Mouse (Mus musculus) liver, embryonic 11.5 days (tissue): ENCODE measurements around the gene Ugt1a1. TPM values are rescaled to one million over a fixed set of nuclear protein-coding genes. Genes with fewer than 3 reads are reported as not detected.
A peak's percentile ranks its signal among the peaks of the same experiment; 100 is the strongest.

ENCODE experiments used
- ATAC-seq: fragments of 200-750 bp; cut with Nextera tagmentation; replicated peaks from 2 replicates; pipeline ENCODE4 v1.8.0; 2017; ENCODE audit warnings: moderate number of reproducible peaks, mild to moderate bottlenecking, moderate TSS enrichment, moderate library complexity; ENCODE audit not compliant: low FRiP score
- DNase-seq: peaks from one replicate; pipeline ENCODE4 v3.0.0-alpha.2; 2017; ENCODE audit warnings: low spot score
- H3K27ac ChIP-seq: fragments of 300-500 bp; sonication (generic); 2 replicates; pipeline ENCODE4 v1.5.1; 2014; ENCODE audit warnings: mild to moderate bottlenecking, low read depth, low read length, control low read depth
- H3K27me3 ChIP-seq: fragments of 300-500 bp; sonication (generic); replicated peaks from 2 replicates; pipeline ENCODE4 v1.6.1; 2014; ENCODE audit warnings: low read length, mixed read lengths; ENCODE audit not compliant: control insufficient read depth, insufficient read depth
- H3K36me3 ChIP-seq: fragments of 300-500 bp; sonication (generic); 2 replicates; pipeline ENCODE4 v1.6.1; 2014; ENCODE audit warnings: mild to moderate bottlenecking, low read length, moderate library complexity, mixed read lengths; ENCODE audit not compliant: control insufficient read depth, insufficient read depth
- H3K4me1 ChIP-seq: fragments of 300-500 bp; sonication (generic); replicated peaks from 2 replicates; pipeline ENCODE4 v1.6.1; 2014; ENCODE audit warnings: low read length, mixed read lengths; ENCODE audit not compliant: control insufficient read depth, insufficient read depth
- H3K4me2 ChIP-seq: fragments of 300-500 bp; sonication (generic); 2 replicates; pipeline ENCODE4 v1.6.1; 2014; ENCODE audit warnings: mild to moderate bottlenecking, control low read depth, moderate library complexity
- H3K4me3 ChIP-seq: fragments of 300-500 bp; sonication (generic); 2 replicates; pipeline ENCODE4 v1.5.1; 2014; ENCODE audit warnings: low read depth, low read length, control low read depth
- H3K9ac ChIP-seq: fragments of 300-500 bp; sonication (generic); 2 replicates; pipeline ENCODE4 v1.6.1; 2014; ENCODE audit warnings: low read depth, low read length, control low read depth
- H3K9me3 ChIP-seq: fragments of 300-500 bp; sonication (generic); 2 replicates; pipeline ENCODE4 v1.6.1; 2016; ENCODE audit warnings: low read length, inconsistent platforms, mixed read lengths; ENCODE audit not compliant: control insufficient read depth
- whole genome bisulfite sequencing: fragments of 180-500 bp; shearing (Covaris S2); extraction: QIAGEN DNeasy Blood & Tissue Kit; methylation state at CpG from one replicate; pipeline ENCODE4 v1.1.7; 2014; 5-methylcytosine and 5-hydroxymethylcytosine counted together
- polyA plus RNA-seq: library from polyadenylated mRNA; unstranded; fragments of >200 nt; fragmentation: Nextera tagmentation; extraction: Ambion mirVana; gene quantifications from 2 replicates; pipeline ENCODE4 v1.2.1, GENCODE M21; 2014

Ugt1a1 gene
- polyA plus RNA-seq, 1 experiment from 2014 or later = not detected

GRCm38 (mm10) chr1:88256886-88257663 lies 45.3 kb downstream of the Ugt1a1 start:
- Histone ChIP-seq H3K4me2 (no peak overlapping the region), H3K4me1 (peaks cover 29% of the 10 kb centered on the region), H3K36me3 (peaks cover 15% of the 10 kb centered on the region), H3K9ac (no peak overlapping the region), H3K27me3 (no peaks in the 10 kb centered on the region), H3K9me3 (peaks cover 55% of the 10 kb centered on the region), H3K27ac (no peak overlapping the region), H3K4me3 (no peak overlapping the region)
- no peak for DNase-seq
- no peak for ATAC-seq
- 72% methylated on average over 10 of the region's 10 CpGs for WGBS

GRCm38 (mm10) chr1:88257681-88258080 lies 45.9 kb downstream of the Ugt1a1 start:
- Histone ChIP-seq H3K9ac (no peak overlapping the region), H3K27ac (no peak overlapping the region), H3K4me3 (no peak overlapping the region), H3K36me3 (peaks cover 21% of the 10 kb centered on the region), H3K27me3 (no peaks in the 10 kb centered on the region), H3K9me3 (peaks cover 49% of the 10 kb centered on the region), H3K4me2 (no peak overlapping the region), H3K4me1 (peaks cover 35% of the 10 kb centered on the region)
- 79% methylated on average over 6 of the region's 6 CpGs for WGBS
- DNase-seq (no peak), ATAC-seq (no peak)

GRCm38 (mm10) chr1:88258361-88258760 lies 46.6 kb downstream of the Ugt1a1 start:
- H3K9me3 ChIP-seq = peaks cover 44% of the 10 kb centered on the region
- no peak for DNase-seq

GRCm38 (mm10) chr1:88258881-88259642 lies 47.3 kb downstream of the Ugt1a1 start:
- H3K27me3 ChIP-seq = no peaks in the 10 kb centered on the region
- H3K27ac ChIP-seq = no peak overlapping the region
- peaks cover 35% of the 10 kb centered on the region for H3K36me3 ChIP-seq
- WGBS = 58% methylated on average over 8 of the region's 8 CpGs
- ATAC-seq (peak; percentile 10), DNase-seq (peak; percentile 84)
- H3K4me2 ChIP-seq = no peak overlapping the region
- peaks cover 41% of the 10 kb centered on the region for H3K9me3 ChIP-seq
- H3K4me1 ChIP-seq = peaks cover 35% of the 10 kb centered on the region
- H3K4me3 ChIP-seq = no peak overlapping the region
- H3K9ac ChIP-seq = no peak overlapping the region

More at GRCm38 (mm10) chr1:88258361-88258760, 46.6 kb downstream of the Ugt1a1 start:
- H3K36me3 ChIP-seq = peaks cover 28% of the 10 kb centered on the region
- no peak overlapping the region for H3K4me3 ChIP-seq
- no peak overlapping the region for H3K27ac ChIP-seq
- peaks cover 35% of the 10 kb centered on the region for H3K4me1 ChIP-seq
- no peaks in the 10 kb centered on the region for H3K27me3 ChIP-seq
- H3K4me2 ChIP-seq = no peak overlapping the region
- WGBS = 69% methylated on average over 6 of the region's 6 CpGs
- no peak overlapping the region for H3K9ac ChIP-seq
- no peak for ATAC-seq

- peaks cover 39% of the 10 kb centered on the region for H3K9me3 ChIP-seq
- H3K9ac ChIP-seq = no peak overlapping the region
- WGBS = 69% methylated on average over 4 of the region's 4 CpGs
- peaks cover 35% of the 10 kb centered on the region for H3K4me1 ChIP-seq
- no peak overlapping the region; the same call in 1 of the 2 replicates for H3K27ac ChIP-seq
- ATAC-seq = peak; percentile 9
- DNase-seq = no peak
- H3K27me3 ChIP-seq = no peaks in the 10 kb centered on the region
- no peak overlapping the region for H3K4me2 ChIP-seq
- no peak overlapping the region for H3K4me3 ChIP-seq
- peaks cover 41% of the 10 kb centered on the region for H3K36me3 ChIP-seq
Measured at GRCm38 (mm10) chr1:88259643-88260024, 47.9 kb downstream of the Ugt1a1 start.

GRCm38 (mm10) chr1:88260114-88260513 lies 48.4 kb downstream of the Ugt1a1 start:
- 73% methylated on average over 6 of the region's 6 CpGs for WGBS
- H3K4me2 ChIP-seq = no peak overlapping the region
- H3K27me3 ChIP-seq = no peaks in the 10 kb centered on the region
- H3K9me3 ChIP-seq = peaks cover 34% of the 10 kb centered on the region
- DNase-seq = no peak
- no peak overlapping the region; the same call in 1 of the 2 replicates for H3K27ac ChIP-seq
- ATAC-seq = peak; percentile 27
- H3K36me3 ChIP-seq = peaks cover 45% of the 10 kb centered on the region
- no peak overlapping the region for H3K9ac ChIP-seq
- peaks cover 35% of the 10 kb centered on the region for H3K4me1 ChIP-seq
- H3K4me3 ChIP-seq = no peak overlapping the region

- peaks cover 35% of the 10 kb centered on the region for H3K4me1 ChIP-seq
- H3K27me3 ChIP-seq = no peaks in the 10 kb centered on the region
- no peak for DNase-seq
- no peak overlapping the region for H3K9ac ChIP-seq
- H3K27ac ChIP-seq = no peak overlapping the region
- peaks cover 33% of the 10 kb centered on the region for H3K9me3 ChIP-seq
- WGBS = 78% methylated on average over 10 of the region's 10 CpGs
- H3K36me3 ChIP-seq = peaks cover 52% of the 10 kb centered on the region
- H3K4me2 ChIP-seq = no peak overlapping the region
- no peak overlapping the region for H3K4me3 ChIP-seq
- ATAC-seq = 0 out of 2 replicates have a peak, but pooled peaks have one; percentile 0
Measured at GRCm38 (mm10) chr1:88260604-88261377, 49.0 kb downstream of the Ugt1a1 start.

GRCm38 (mm10) chr1:88261706-88262105 lies 49.9 kb downstream of the Ugt1a1 start:
- H3K9me3 ChIP-seq = peaks cover 27% of the 10 kb centered on the region
- ATAC-seq (peak; percentile 8), DNase-seq (no peak)
- no peak overlapping the region for H3K27ac ChIP-seq
- H3K27me3 ChIP-seq = no peaks in the 10 kb centered on the region
- no peak overlapping the region for H3K4me2 ChIP-seq
- no peak overlapping the region for H3K4me3 ChIP-seq
- no peak overlapping the region for H3K9ac ChIP-seq
- WGBS = 84% methylated on average over 7 of the region's 7 CpGs
- peaks cover 61% of the 10 kb centered on the region for H3K36me3 ChIP-seq
- peaks cover 35% of the 10 kb centered on the region for H3K4me1 ChIP-seq
